Mouse (Mus musculus) T-helper 1 cell (primary cell): ENCODE results near the gene Zfp990.
"Not testable (repeated sequence)": the region's sequence is repeated elsewhere in the genome, so short reads cannot be mapped to it uniquely, and the experiment has no call there.

Source experiments
- in situ Hi-C: fragments of 300-600 bp; cut with MboI, MseI; formaldehyde crosslinking; loops from one replicate; pipeline ENCODE4 v1.15.1; 2025; ENCODE audit warnings: high pct_unique_total_duplicates

The Zfp990 gene

GRCm38 (mm10) chr4:145510459-145510858 lies at the start of gene Zfp990:
Zfp990 (plus strand) TSS chr4:145510759.
- in situ Hi-C loops, result not testable (repeated sequence)

GRCm38 (mm10) chr4:145463553-145464253 lies 46.9 kb upstream of the Zfp990 start:
- in situ Hi-C loops, result not testable (repeated sequence)

- in situ Hi-C loops, result no loop called here
These were observed 32.4 kb upstream of the Zfp990 start for GRCm38 (mm10) chr4:145478128-145478527.

- in situ Hi-C loops, result loop anchor here (5.0 kb wide), 1 partner anchor 1002 kb away; no protein-coding TSS in a partner anchor
These were observed 29.9 kb upstream of the Zfp990 start for GRCm38 (mm10) chr4:145480699-145481098.

- in situ Hi-C loops, result no loop called here
These were observed 21.2 kb upstream of the Zfp990 start for GRCm38 (mm10) chr4:145489396-145489795.

GRCm38 (mm10) chr4:145492132-145492531 lies 18.4 kb upstream of the Zfp990 start:
- in situ Hi-C loops, result no loop called here

- in situ Hi-C loops, result not testable (repeated sequence)
These were observed 17.2 kb upstream of the Zfp990 start for GRCm38 (mm10) chr4:145493316-145493715.

- in situ Hi-C loops, result loop anchor here (5.0 kb wide), 1 partner anchor 1718 kb away; no protein-coding TSS in a partner anchor
These were observed 4.1 kb downstream of the Zfp990 start for GRCm38 (mm10) chr4:145514637-145515036.

GRCm38 (mm10) chr4:145515776-145516565 lies 5.4 kb downstream of the Zfp990 start:
- in situ Hi-C loops, result loop anchor here (5.0 kb wide), 1 partner anchor 1716 kb away; no protein-coding TSS in a partner anchor

GRCm38 (mm10) chr4:145517391-145517790 lies 6.8 kb downstream of the Zfp990 start:
- in situ Hi-C loops, result loop anchor here (5.0 kb wide), 1 partner anchor 1715 kb away; no protein-coding TSS in a partner anchor

GRCm38 (mm10) chr4:145543861-145544260 lies 33.3 kb downstream of the Zfp990 start:
- in situ Hi-C loops, result loop anchor here (5.0 to 25.0 kb wide), 2 partner anchors 1293 to 1793 kb away; no protein-coding TSS in a partner anchor

GRCm38 (mm10) chr4:145545106-145545505 lies 34.5 kb downstream of the Zfp990 start:
- in situ Hi-C loops, result loop anchor here (25.0 kb wide), 1 partner anchor 1292 kb away; no protein-coding TSS in a partner anchor

- in situ Hi-C loops, result loop anchor here (25.0 kb wide), 1 partner anchor 1291 kb away; no protein-coding TSS in a partner anchor
These were observed 35.3 kb downstream of the Zfp990 start for GRCm38 (mm10) chr4:145545734-145546349.

- in situ Hi-C loops, result loop anchor here (25.0 kb wide), 1 partner anchor 1291 kb away; no protein-coding TSS in a partner anchor
These were observed 35.9 kb downstream of the Zfp990 start for GRCm38 (mm10) chr4:145546477-145546876.

GRCm38 (mm10) chr4:145556680-145557079 lies 46.1 kb downstream of the Zfp990 start:
- in situ Hi-C loops, result loop anchor here (5.0 to 25.0 kb wide), 3 partner anchors 706 to 1961 kb away; partner anchors contain the start of gene Zfp993

- in situ Hi-C loops, result loop anchor here (5.0 to 25.0 kb wide), 4 partner anchors 495 to 1958 kb away; partner anchors contain the start of gene Zfp993
These were observed 49.0 kb downstream of the Zfp990 start for GRCm38 (mm10) chr4:145559505-145560099.

- in situ Hi-C loops, result loop anchor here (10.0 to 25.0 kb wide), 3 partner anchors 491 to 1048 kb away; partner anchors contain the start of gene Zfp993
These were observed 53.7 kb downstream of the Zfp990 start for GRCm38 (mm10) chr4:145564111-145564821.

GRCm38 (mm10) chr4:145570461-145570860 lies 59.9 kb downstream of the Zfp990 start:
- in situ Hi-C loops, result loop anchor here (25.0 kb wide), 2 partner anchors 692 to 1042 kb away; partner anchors contain the start of gene Zfp993

GRCm38 (mm10) chr4:145576623-145577022 lies 66.1 kb downstream of the Zfp990 start:
- in situ Hi-C loops, result not testable (repeated sequence)

- in situ Hi-C loops, result loop anchor here (5.0 kb wide), 1 partner anchor 173 kb away; no protein-coding TSS in a partner anchor
These were observed 69.8 kb downstream of the Zfp990 start for GRCm38 (mm10) chr4:145580333-145580732.
